Mouse (Mus musculus): ENCODE measurements around the gene Lgals7. TPM values are rescaled to one million over a fixed set of nuclear protein-coding genes. Genes with fewer than 3 reads are reported as not detected.

The Lgals7 gene
- total and polyA plus RNA-seq, 2 experiments from 2014 or later: 3.8 to 12.5 TPM

DNA sequence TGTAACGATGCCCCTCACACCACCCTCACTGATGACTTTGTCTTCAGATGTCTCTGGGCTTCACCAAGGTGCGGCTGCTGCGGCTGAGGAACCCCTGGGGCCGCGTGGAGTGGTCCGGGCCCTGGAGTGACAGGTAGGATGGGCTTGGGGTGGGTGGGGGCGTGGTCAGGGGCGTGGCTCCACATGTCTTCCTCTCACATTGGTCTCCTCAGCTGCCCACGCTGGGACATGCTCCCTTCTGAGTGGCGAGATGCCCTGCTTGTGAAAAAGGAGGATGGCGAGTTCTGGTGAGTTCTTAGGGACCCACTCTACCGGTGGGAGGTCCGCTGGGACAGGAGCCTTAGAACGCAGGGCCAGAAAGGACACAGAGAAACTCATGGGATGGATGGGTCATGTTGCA is 22.8 kb downstream of the Lgals7 start:
- no peak overlapping the region for H3K9ac ChIP-seq (replicated peaks; ENCODE audit: low read length, poor library complexity, severe bottlenecking)
- H3K27ac ChIP-seq (ENCODE audit: low read depth, low read length): no peak overlapping the region
- no peaks in the 10 kb centered on the region for H3K9me3 ChIP-seq (ENCODE audit: low read length)
- no peak for TF ChIP-seq CTCF (IDR thresholded peaks at IDR 0.05)
- peak; percentile 15; the same call in 1 of the 2 replicates for ATAC-seq (ENCODE audit: low FRiP score)
- WGBS: 29% methylated on average over 14 of the region's 14 CpGs
- peaks cover 7% of the 10 kb centered on the region; the same call in 1 of the 2 replicates for H3K36me3 ChIP-seq (ENCODE audit: insufficient read depth, low read length)
- no peak overlapping the region for H3K4me2 ChIP-seq (ENCODE audit: low read depth, low read length, poor library complexity, severe bottlenecking)
- peaks cover 20% of the 10 kb centered on the region; the same call in 1 of the 2 replicates for H3K27me3 ChIP-seq (ENCODE audit: insufficient read depth, low read length)
- no peaks in the 10 kb centered on the region for H3K4me1 ChIP-seq (ENCODE audit: insufficient read depth, low read length)
- no peak overlapping the region for H3K4me3 ChIP-seq (ENCODE audit: low read depth, low read length)
- DNase-seq (ENCODE audit: low spot score): no peak

DNA sequence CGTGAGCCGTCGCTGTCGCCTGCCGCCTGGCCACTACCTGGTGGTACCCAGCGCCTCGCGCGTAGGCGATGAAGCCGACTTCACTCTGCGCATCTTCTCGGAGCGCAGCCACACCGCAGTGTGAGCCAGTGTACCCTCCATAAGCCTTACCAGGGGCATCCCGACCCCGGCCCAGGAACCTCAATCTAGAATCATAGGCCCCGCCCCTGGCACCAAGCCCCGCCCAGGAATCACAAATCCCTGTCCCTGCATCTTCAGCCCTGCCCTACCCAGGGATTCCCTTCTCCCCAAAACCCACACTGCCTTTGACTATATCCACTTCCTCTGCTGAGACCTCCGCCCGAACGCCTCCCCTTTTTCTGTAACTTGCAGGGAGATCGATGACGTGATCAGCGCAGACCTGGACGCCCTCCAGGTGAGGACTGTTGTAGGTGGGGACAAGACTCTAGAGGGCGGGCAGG is 25.1 kb downstream of the Lgals7 start:
- DNase-seq (ENCODE audit: low spot score): no peak
- 4% methylated on average over 19 of the region's 27 CpGs for WGBS

DNA sequence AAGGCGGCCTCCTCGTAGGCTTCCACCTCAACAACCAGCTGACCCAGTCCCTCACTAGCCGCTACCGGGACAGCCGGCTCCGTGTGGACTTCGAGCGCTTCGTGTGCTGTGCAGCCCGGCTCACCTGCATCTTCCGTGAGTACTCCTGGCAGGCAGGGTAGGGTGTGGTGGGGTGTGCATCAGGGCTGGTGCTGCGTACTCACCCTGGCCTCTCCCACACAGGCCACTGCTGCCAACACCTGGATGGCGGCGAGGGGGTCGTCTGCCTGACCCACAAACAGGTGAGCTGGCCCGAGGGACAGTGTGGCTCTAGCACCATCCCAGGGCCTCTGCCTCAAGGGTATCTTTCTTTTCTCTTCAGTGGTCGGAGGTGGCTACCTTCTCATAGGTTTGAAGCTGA is 28.9 kb downstream of the Lgals7 start:
- no peak overlapping the region for H3K4me3 ChIP-seq (ENCODE audit: low read depth, low read length)
- no peak overlapping the region for H3K27ac ChIP-seq (ENCODE audit: low read depth, low read length)
- H3K4me1 ChIP-seq (ENCODE audit: insufficient read depth, low read length): no peaks in the 10 kb centered on the region
- ATAC-seq (ENCODE audit: low FRiP score) (no peak), DNase-seq (ENCODE audit: low spot score) (no peak)
- H3K36me3 ChIP-seq (ENCODE audit: insufficient read depth, low read length): peaks cover 64% of the 10 kb centered on the region
- no peaks in the 10 kb centered on the region for H3K9me3 ChIP-seq (ENCODE audit: low read length)
- H3K27me3 ChIP-seq (ENCODE audit: insufficient read depth, low read length): peaks cover 18% of the 10 kb centered on the region; the same call in 1 of the 2 replicates
- no peak overlapping the region for H3K4me2 ChIP-seq (ENCODE audit: low read depth, low read length, poor library complexity, severe bottlenecking)
- 94% methylated on average over 17 of the region's 17 CpGs for WGBS
- H3K9ac ChIP-seq (replicated peaks; ENCODE audit: low read length, poor library complexity, severe bottlenecking): no peak overlapping the region
- TF ChIP-seq CTCF (IDR thresholded peaks at IDR 0.05): no peak

More for the DNA sequence above, 25.1 kb downstream of the Lgals7 start:
- no peak for TF ChIP-seq CTCF (IDR thresholded peaks at IDR 0.05)
- Histone ChIP-seq H3K27ac (ENCODE audit: low read depth, low read length) (no peak overlapping the region), H3K36me3 (ENCODE audit: insufficient read depth, low read length) (peaks cover 26% of the 10 kb centered on the region), H3K4me2 (ENCODE audit: low read depth, low read length, poor library complexity, severe bottlenecking) (peak overlapping the region; percentile 44), H3K4me3 (ENCODE audit: low read depth, low read length) (peak overlapping the region; percentile 36), H3K4me1 (ENCODE audit: insufficient read depth, low read length) (no peaks in the 10 kb centered on the region), H3K9ac (replicated peaks; ENCODE audit: low read length, poor library complexity, severe bottlenecking) (0 out of 2 replicates have a peak overlapping the region, but pooled peaks have one; percentile 24), H3K27me3 (ENCODE audit: insufficient read depth, low read length) (peaks cover 20% of the 10 kb centered on the region; the same call in 1 of the 2 replicates), H3K9me3 (ENCODE audit: low read length) (no peaks in the 10 kb centered on the region)
- no peak for ATAC-seq (ENCODE audit: low FRiP score)

DNA sequence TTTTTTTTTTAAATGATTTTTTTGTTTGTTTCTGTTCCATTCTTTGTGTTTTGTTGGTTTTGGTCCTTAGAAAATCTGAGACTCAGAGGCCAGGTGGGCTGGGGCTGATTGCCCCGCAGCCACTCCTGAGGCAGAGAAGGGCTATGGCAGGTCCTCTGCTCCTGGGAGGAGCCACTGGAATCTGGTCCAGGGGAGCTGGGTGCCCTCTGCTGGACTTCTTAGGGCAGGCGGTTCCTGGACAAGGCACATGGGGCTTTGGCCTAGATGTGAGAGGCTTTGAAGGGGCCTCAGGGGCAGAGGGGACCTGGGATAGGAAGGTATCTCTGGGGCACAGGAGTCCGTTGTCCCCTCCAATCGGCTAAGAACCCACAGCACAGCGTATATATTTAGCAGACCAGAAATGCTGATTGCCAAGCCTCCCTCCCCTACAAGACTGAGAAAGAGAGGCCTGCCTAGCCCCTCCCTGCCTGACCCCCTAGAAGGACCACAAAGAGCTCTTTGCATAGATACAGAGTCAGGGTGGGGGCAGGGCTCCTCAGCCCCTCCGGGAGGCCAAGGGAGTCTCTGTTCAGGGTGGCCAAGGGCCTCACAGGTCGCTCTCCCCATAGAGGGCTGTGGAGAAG is 30.1 kb downstream of the Lgals7 start:
- Histone ChIP-seq H3K9ac (replicated peaks; ENCODE audit: low read length, poor library complexity, severe bottlenecking) (no peak overlapping the region), H3K4me2 (ENCODE audit: low read depth, low read length, poor library complexity, severe bottlenecking) (no peak overlapping the region), H3K4me3 (ENCODE audit: low read depth, low read length) (no peak overlapping the region), H3K36me3 (ENCODE audit: insufficient read depth, low read length) (peaks cover 75% of the 10 kb centered on the region), H3K9me3 (ENCODE audit: low read length) (no peaks in the 10 kb centered on the region), H3K27ac (ENCODE audit: low read depth, low read length) (no peak overlapping the region), H3K27me3 (ENCODE audit: insufficient read depth, low read length) (peaks cover 9% of the 10 kb centered on the region; the same call in 1 of the 2 replicates), H3K4me1 (ENCODE audit: insufficient read depth, low read length) (no peaks in the 10 kb centered on the region)
- peak; percentile 70 for TF ChIP-seq CTCF (IDR thresholded peaks at IDR 0.05)
- WGBS: 56% methylated on average over 7 of the region's 7 CpGs
- DNase-seq (ENCODE audit: low spot score) (peak; percentile 53), ATAC-seq (ENCODE audit: low FRiP score) (no peak)

DNA sequence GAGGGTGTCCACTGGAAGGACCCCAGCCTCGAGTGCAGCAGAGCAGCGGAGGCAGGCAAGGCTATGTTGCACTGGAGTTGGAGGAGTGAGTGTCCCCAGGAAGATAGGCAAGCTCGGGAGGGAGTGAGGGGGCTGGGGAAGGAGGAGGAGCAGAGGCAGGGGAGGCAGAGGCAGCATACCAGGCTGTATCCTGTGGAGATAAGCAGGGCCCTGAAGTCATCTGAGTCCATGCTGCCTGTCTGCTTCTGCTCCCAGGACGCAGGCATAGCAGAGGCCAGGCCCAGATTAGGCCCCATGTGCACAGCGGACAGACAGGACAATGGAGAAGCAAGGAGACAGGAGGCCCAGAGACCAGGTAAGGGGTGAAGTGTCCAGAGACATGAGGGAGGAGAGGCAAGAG is 31.3 kb downstream of the Lgals7 start:
- Histone ChIP-seq H3K9ac (replicated peaks; ENCODE audit: low read length, poor library complexity, severe bottlenecking) (no peak overlapping the region), H3K9me3 (ENCODE audit: low read length) (no peaks in the 10 kb centered on the region), H3K4me3 (ENCODE audit: low read depth, low read length) (no peak overlapping the region), H3K4me2 (ENCODE audit: low read depth, low read length, poor library complexity, severe bottlenecking) (no peak overlapping the region), H3K36me3 (ENCODE audit: insufficient read depth, low read length) (peaks cover 87% of the 10 kb centered on the region), H3K27me3 (ENCODE audit: insufficient read depth, low read length) (no peaks in the 10 kb centered on the region), H3K4me1 (ENCODE audit: insufficient read depth, low read length) (no peaks in the 10 kb centered on the region), H3K27ac (ENCODE audit: low read depth, low read length) (no peak overlapping the region)
- DNase-seq (ENCODE audit: low spot score) (no peak), ATAC-seq (ENCODE audit: low FRiP score) (no peak)
- TF ChIP-seq CTCF (IDR thresholded peaks at IDR 0.05): no peak
- 51% methylated on average over 5 of the region's 5 CpGs for WGBS

DNA sequence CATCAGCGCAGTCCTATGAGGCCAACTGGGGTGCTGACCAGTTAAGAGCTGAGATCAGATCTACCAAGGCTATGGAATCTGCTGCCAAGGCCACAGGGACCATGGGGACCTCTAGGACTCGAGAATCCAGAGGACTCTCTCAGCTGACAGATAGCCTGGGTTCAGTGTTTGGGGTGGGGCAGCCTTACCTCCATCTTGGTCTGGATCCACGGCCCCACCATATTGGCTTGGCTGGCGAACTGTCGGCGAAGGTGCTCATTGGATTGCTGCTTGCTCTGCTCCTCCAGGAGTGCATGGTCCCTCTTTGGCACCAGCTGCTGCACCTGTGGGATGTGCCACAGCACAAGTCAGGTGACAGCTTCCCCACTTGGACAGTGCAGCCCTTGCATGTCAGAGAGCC is 34.0 kb downstream of the Lgals7 start:
- H3K4me1 ChIP-seq (ENCODE audit: insufficient read depth, low read length): no peaks in the 10 kb centered on the region
- no peak for DNase-seq (ENCODE audit: low spot score)
- H3K27me3 ChIP-seq (ENCODE audit: insufficient read depth, low read length): no peaks in the 10 kb centered on the region
- no peak for ATAC-seq (ENCODE audit: low FRiP score)
- H3K9me3 ChIP-seq (ENCODE audit: low read length): no peaks in the 10 kb centered on the region
- H3K9ac ChIP-seq (replicated peaks; ENCODE audit: low read length, poor library complexity, severe bottlenecking): no peak overlapping the region
- WGBS: 93% methylated on average over 6 of the region's 6 CpGs
- peaks cover 91% of the 10 kb centered on the region for H3K36me3 ChIP-seq (ENCODE audit: insufficient read depth, low read length)
- H3K4me3 ChIP-seq (ENCODE audit: low read depth, low read length): no peak overlapping the region
- H3K27ac ChIP-seq (ENCODE audit: low read depth, low read length): no peak overlapping the region
- no peak overlapping the region for H3K4me2 ChIP-seq (ENCODE audit: low read depth, low read length, poor library complexity, severe bottlenecking)
- TF ChIP-seq CTCF (IDR thresholded peaks at IDR 0.05): no peak

All from midbrain, postnatal 0 days (tissue).